24 mouse cellular contexts compared by ENCODE assay signal in the genomic region with DNA sequence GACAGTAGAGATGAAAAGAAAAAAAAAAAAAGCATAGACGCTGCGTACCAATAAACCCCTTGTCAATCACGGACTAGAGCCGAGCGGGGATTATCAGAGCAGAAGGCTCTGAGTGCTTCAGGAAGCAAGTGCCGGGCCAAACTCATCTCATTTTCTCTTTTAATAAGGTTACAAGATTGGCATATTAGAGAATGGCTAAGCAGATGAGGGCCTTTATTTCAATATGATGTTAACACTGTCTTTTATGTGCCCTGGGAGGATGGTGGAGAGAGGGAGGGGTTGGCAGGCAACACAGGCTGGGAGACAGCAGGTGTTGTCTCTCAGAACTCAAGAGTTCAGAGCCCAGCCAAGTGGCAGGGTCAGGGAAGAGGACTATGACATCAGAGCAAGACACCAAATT.
DNase-seq lines count a peak whose midpoint lies in the region; ATAC-seq and TF ChIP-seq lines count a peak whose summit lies in the region.
"Had no signal": no experiment of that assay in that cellular context is flagged by ENCODE, and none has a peak within 500 bp of the region (broad histone marks: within the 10 kb centered on the region; RNA-seq: fewer than 3 reads in every experiment).

No protein-coding gene starts in this region.

- 0 out of 2 replicates have a peak, but pooled peaks cover 6% of the 10 kb centered on the region for H3K4me1 ChIP-seq in hindbrain, postnatal 0 days (ENCODE audit: insufficient read depth, low read length)
- 0 out of 2 replicates have a peak, but pooled peaks cover 11% of the 10 kb centered on the region for H3K4me1 ChIP-seq in hindbrain, embryonic 13.5 days (replicated peaks)
- no peaks in the 10 kb centered on the region for H3K4me1 ChIP-seq in midbrain, embryonic 14.5 days (ENCODE audit: control insufficient read depth, insufficient read depth, low read length)
- no peaks in the 10 kb centered on the region for H3K4me1 ChIP-seq in midbrain, embryonic 10.5 days
- peaks cover 6% of the 10 kb centered on the region; the same call in 1 of the 2 replicates for H3K4me1 ChIP-seq in midbrain, embryonic 16.5 days (ENCODE audit: control insufficient read depth, insufficient read depth, low read length)
- H3K4me1 ChIP-seq: embryonic facial prominence, embryonic 13.5 days; heart, embryonic 15.5 days; hindbrain, embryonic 10.5 days had no signal

- 41% methylated on average over 6 of the region's 6 CpGs for WGBS in hindbrain, postnatal 0 days
- 64% methylated on average over 6 of the region's 6 CpGs for WGBS in hindbrain, embryonic 13.5 days
- 33% methylated on average over 6 of the region's 6 CpGs for WGBS in midbrain, embryonic 14.5 days
- WGBS in midbrain, embryonic 10.5 days: 94% methylated on average over 6 of the region's 6 CpGs
- WGBS in midbrain, embryonic 16.5 days: 26% methylated on average over 6 of the region's 6 CpGs

- H3K4me2 ChIP-seq in hindbrain, postnatal 0 days (ENCODE audit: low read depth, low read length): no peak overlapping the region
- H3K4me2 ChIP-seq in hindbrain, embryonic 13.5 days: no peak overlapping the region
- H3K4me2 ChIP-seq in midbrain, embryonic 14.5 days (ENCODE audit: low read length): no peak overlapping the region
- H3K4me2 ChIP-seq in midbrain, embryonic 16.5 days (ENCODE audit: low read length): no peak overlapping the region
- H3K4me2 ChIP-seq: embryonic facial prominence, embryonic 13.5 days; heart, embryonic 11.5 days; heart, embryonic 15.5 days; hindbrain, embryonic 15.5 days had no signal

- H3K27me3 ChIP-seq in hindbrain, postnatal 0 days (ENCODE audit: insufficient read depth, low read length): no peaks in the 10 kb centered on the region
- no peaks in the 10 kb centered on the region for H3K27me3 ChIP-seq in hindbrain, embryonic 13.5 days
- H3K27me3 ChIP-seq in midbrain, embryonic 14.5 days (ENCODE audit: control insufficient read depth, insufficient read depth, low read length): no peaks in the 10 kb centered on the region
- H3K27me3 ChIP-seq in midbrain, embryonic 10.5 days (ENCODE audit: low read depth, poor library complexity, severe bottlenecking): no peaks in the 10 kb centered on the region
- H3K27me3 ChIP-seq in midbrain, embryonic 16.5 days (ENCODE audit: control insufficient read depth, insufficient read depth, low read depth, low read length): no peaks in the 10 kb centered on the region
- H3K27me3 ChIP-seq: embryonic facial prominence, embryonic 13.5 days; heart, embryonic 15.5 days; hindbrain, embryonic 15.5 days had no signal

- peak; percentile 38 to 46 for DNase-seq in cerebellum, postnatal 10 days
- no peak for DNase-seq in cerebellum, adult 8-10 months
- peak; percentile 52 for DNase-seq in hindbrain, postnatal 0 days (ENCODE audit: low spot score)
- DNase-seq in midbrain, embryonic 14.5 days: peak; percentile 65
- no peak for DNase-seq in midbrain, embryonic 10.5 days (ENCODE audit: low spot score)
- no peak for DNase-seq in right cerebral cortex, postnatal 10 days (ENCODE audit: low spot score in 2 of 2)
- DNase-seq: adrenal gland, adult 8-10 months; adrenal gland, postnatal 36 days; B cell, adult 2 months; cerebellum, adult 11 months; cerebellum, adult 9-10 months; cerebellum, postnatal 36 days; gastrocnemius, postnatal 14 days; heart, adult 2 months had no signal

- H3K9me3 ChIP-seq in hindbrain, postnatal 0 days (ENCODE audit: low read length): no peaks in the 10 kb centered on the region
- H3K9me3 ChIP-seq in hindbrain, embryonic 13.5 days: no peaks in the 10 kb centered on the region
- H3K9me3 ChIP-seq in midbrain, embryonic 14.5 days (ENCODE audit: control insufficient read depth, low read length): no peaks in the 10 kb centered on the region
- no peaks in the 10 kb centered on the region for H3K9me3 ChIP-seq in midbrain, embryonic 10.5 days (replicated peaks)
- H3K9me3 ChIP-seq in midbrain, embryonic 16.5 days (replicated peaks; ENCODE audit: control insufficient read depth, low read length, poor library complexity, severe bottlenecking): no peaks in the 10 kb centered on the region
- H3K9me3 ChIP-seq: embryonic facial prominence, embryonic 13.5 days; heart, embryonic 15.5 days; hindbrain, embryonic 10.5 days; hindbrain, embryonic 15.5 days had no signal

- no peak overlapping the region for H3K4me3 ChIP-seq in hindbrain, postnatal 0 days (ENCODE audit: low read length)
- no peak overlapping the region for H3K4me3 ChIP-seq in hindbrain, embryonic 13.5 days
- no peak overlapping the region for H3K4me3 ChIP-seq in midbrain, embryonic 14.5 days (replicated peaks; ENCODE audit: low read depth, low read length)
- no peak overlapping the region for H3K4me3 ChIP-seq in midbrain, embryonic 10.5 days
- H3K4me3 ChIP-seq in midbrain, embryonic 16.5 days (ENCODE audit: low read depth, low read length): no peak overlapping the region
- H3K4me3 ChIP-seq: embryonic facial prominence, embryonic 13.5 days; heart, adult 2 months; heart, embryonic 15.5 days; hindbrain, embryonic 10.5 days; hindbrain, embryonic 15.5 days had no signal

- peak; percentile 62; the same call in 1 of the 2 replicates for ATAC-seq in hindbrain, postnatal 0 days
- no peak for ATAC-seq in hindbrain, embryonic 13.5 days (ENCODE audit: low FRiP score)
- ATAC-seq in midbrain, embryonic 14.5 days (ENCODE audit: low FRiP score, low TSS enrichment): peak; percentile 48
- peak; percentile 33; the same call in 1 of the 2 replicates for ATAC-seq in midbrain, embryonic 16.5 days
- ATAC-seq: CD4-positive, CD25-positive, alpha-beta regulatory T cell, adult 4 months; inflammation-experienced regulatory T-cells, adult 6 months had no signal

- H3K36me3 ChIP-seq in hindbrain, postnatal 0 days (ENCODE audit: insufficient read depth, low read length): no peaks in the 10 kb centered on the region
- H3K36me3 ChIP-seq in hindbrain, embryonic 13.5 days: no peaks in the 10 kb centered on the region
- no peaks in the 10 kb centered on the region for H3K36me3 ChIP-seq in midbrain, embryonic 14.5 days (ENCODE audit: control insufficient read depth, insufficient read depth, low read length)
- H3K36me3 ChIP-seq in midbrain, embryonic 10.5 days: no peaks in the 10 kb centered on the region
- H3K36me3 ChIP-seq in midbrain, embryonic 16.5 days (ENCODE audit: control insufficient read depth, insufficient read depth, low read length): no peaks in the 10 kb centered on the region
- H3K36me3 ChIP-seq: embryonic facial prominence, embryonic 13.5 days; G1E; heart, embryonic 15.5 days; hindbrain, embryonic 10.5 days; hindbrain, embryonic 15.5 days had no signal

- TF ChIP-seq CTCF in hindbrain, postnatal 0 days (IDR thresholded peaks at IDR 0.05; ENCODE audit: low read depth): no peak

- no peak overlapping the region for H3K27ac ChIP-seq in hindbrain, postnatal 0 days
- H3K27ac ChIP-seq in hindbrain, embryonic 13.5 days: no peak overlapping the region
- no peak overlapping the region for H3K27ac ChIP-seq in midbrain, embryonic 14.5 days (replicated peaks; ENCODE audit: low read depth, low read length)
- no peak overlapping the region for H3K27ac ChIP-seq in midbrain, embryonic 10.5 days (replicated peaks)
- no peak overlapping the region for H3K27ac ChIP-seq in midbrain, embryonic 16.5 days (ENCODE audit: low read length)
- H3K27ac ChIP-seq: embryonic facial prominence, embryonic 13.5 days; heart, adult 2 months; heart, embryonic 15.5 days; hindbrain, embryonic 10.5 days; hindbrain, embryonic 15.5 days had no signal

- H3K9ac ChIP-seq in hindbrain, postnatal 0 days (replicated peaks; ENCODE audit: low read length): no peak overlapping the region
- H3K9ac ChIP-seq in hindbrain, embryonic 13.5 days: no peak overlapping the region
- H3K9ac ChIP-seq in midbrain, embryonic 14.5 days (replicated peaks; ENCODE audit: low read length): no peak overlapping the region
- no peak overlapping the region for H3K9ac ChIP-seq in midbrain, embryonic 16.5 days (ENCODE audit: low read depth, low read length)
- H3K9ac ChIP-seq: embryonic facial prominence, embryonic 13.5 days; heart, embryonic 15.5 days; hindbrain, embryonic 15.5 days had no signal

Comparison
In these comparisons a context has a peak if more than half of its experiments do, and no peak if none do; other contexts are left out.
1. DNase-seq: peak in cerebellum, postnatal 10 days (2 of 2), hindbrain, postnatal 0 days (single experiment) and midbrain, embryonic 14.5 days (single experiment); none in cerebellum, adult 8-10 months (single experiment), midbrain, embryonic 10.5 days (single experiment) and right cerebral cortex, postnatal 10 days (0 of 2).